Mouse (Mus musculus) small intestine, adult 2 months (tissue): Measurements from ENCODE around the gene Tgds. TPM values are rescaled to one million over a fixed set of nuclear protein-coding genes. Genes with fewer than 3 reads are reported as not detected.

ENCODE experiments used
- H3K27ac ChIP-seq: fragments of 200-500 bp; 2 replicates; pipeline ENCODE4 v1.5.1; 2012; ENCODE audit warnings: low read depth, low read length, control low read depth, inconsistent platforms; ENCODE audit not compliant: insufficient read depth
- H3K27me3 ChIP-seq: fragments of 200-500 bp; 2 replicates; pipeline ENCODE4 v1.6.1; 2012; ENCODE audit warnings: mild to moderate bottlenecking, moderate library complexity, low read length, inconsistent platforms; ENCODE audit not compliant: control insufficient read depth, insufficient read depth
- H3K36me3 ChIP-seq: fragments of 200-500 bp; 2 replicates; pipeline ENCODE4 v1.6.1; 2012; ENCODE audit warnings: mild to moderate bottlenecking, low read length, control low read depth, inconsistent platforms; ENCODE audit not compliant: control insufficient read depth, insufficient read depth
- H3K4me1 ChIP-seq: fragments of 200-500 bp; 2 replicates; pipeline ENCODE4 v1.6.1; 2012; ENCODE audit warnings: low read length, inconsistent platforms, mixed read lengths; ENCODE audit not compliant: control insufficient read depth, insufficient read depth, insufficient read length
- H3K4me3 ChIP-seq: fragments of 200-500 bp; 2 replicates; pipeline ENCODE4 v1.5.1; 2012; ENCODE audit warnings: low read depth, mild to moderate bottlenecking, control low read depth, inconsistent platforms, low read length, moderate library complexity
- CTCF ChIP-seq: fragments of 200-500 bp; IDR thresholded peaks from 2 replicates; pipeline ENCODE4 v1.5.1; 2012; ENCODE audit warnings: low read depth, mild to moderate bottlenecking, control low read depth, inconsistent platforms, low read length, moderate library complexity, mixed read lengths; ENCODE audit not compliant: insufficient replicate concordance, insufficient read length; ENCODE audit errors: extremely low read depth
- POLR2A ChIP-seq: fragments of 200-500 bp; IDR thresholded peaks from 2 replicates; pipeline ENCODE4 v1.6.1; 2012; ENCODE audit warnings: low read depth, mild to moderate bottlenecking, control low read depth, inconsistent platforms, low read length, moderate library complexity
- WGBS: fragments of 180-500 bp; shearing (Covaris S2); methylation state at CpG from one replicate; pipeline ENCODE4 v1.1.7; 2018; 5-methylcytosine and 5-hydroxymethylcytosine counted together
- polyA plus RNA-seq: library from polyadenylated mRNA; depleted of rRNA; stranded (reverse); fragments of >200 nt; gene quantifications from 2 replicates; pipeline ENCODE4 v1.2.3, GENCODE M21; 2012

Tgds gene
- polyA plus RNA-seq, 1 experiment, result 5.6 TPM

DNA sequence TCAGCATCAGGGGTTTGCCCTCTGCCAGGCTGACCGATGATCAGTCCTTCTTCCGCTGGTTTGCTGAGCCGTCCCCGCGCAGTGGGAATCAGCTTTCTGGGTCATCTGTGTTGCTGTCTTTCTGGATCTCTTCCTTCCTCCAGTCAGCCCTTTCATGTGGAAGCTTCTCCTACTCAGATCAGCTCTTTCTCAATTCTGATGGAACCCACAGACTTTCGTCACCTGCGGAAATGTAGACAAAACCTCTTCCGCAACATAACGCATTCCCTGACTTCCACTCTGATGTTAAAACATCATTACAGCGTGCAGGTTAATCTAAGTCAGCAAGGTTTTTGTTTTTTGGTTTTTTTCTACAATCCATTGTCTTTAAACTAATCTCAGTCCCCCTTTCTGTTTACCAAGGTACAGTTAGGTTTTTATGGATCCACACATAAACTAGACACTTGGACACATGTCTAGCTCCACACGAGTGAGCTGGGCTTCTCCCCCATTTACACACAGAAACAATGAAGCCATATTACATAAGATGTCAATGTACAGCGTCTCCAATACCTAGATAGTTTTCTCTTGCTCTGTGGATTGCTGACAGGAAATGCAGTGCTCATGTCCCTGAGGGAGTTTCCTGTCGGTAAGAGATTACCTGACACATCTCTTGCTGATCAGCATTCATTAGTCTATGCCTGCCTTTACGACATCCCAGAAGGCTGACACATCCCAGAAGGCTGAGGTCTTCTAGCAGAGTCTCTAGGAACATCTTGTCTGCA lies 31.1 kb downstream of the Tgds start:
- WGBS, result 83% methylated on average over 14 of the region's 14 CpGs
- Histone ChIP-seq H3K4me1 (no peaks in the 10 kb centered on the region), H3K27me3 (no peaks in the 10 kb centered on the region), H3K4me3 (no peak overlapping the region), H3K27ac (no peak overlapping the region), H3K36me3 (no peaks in the 10 kb centered on the region)
- no peak for TF ChIP-seq CTCF
- TF ChIP-seq POLR2A, result no peak

DNA sequence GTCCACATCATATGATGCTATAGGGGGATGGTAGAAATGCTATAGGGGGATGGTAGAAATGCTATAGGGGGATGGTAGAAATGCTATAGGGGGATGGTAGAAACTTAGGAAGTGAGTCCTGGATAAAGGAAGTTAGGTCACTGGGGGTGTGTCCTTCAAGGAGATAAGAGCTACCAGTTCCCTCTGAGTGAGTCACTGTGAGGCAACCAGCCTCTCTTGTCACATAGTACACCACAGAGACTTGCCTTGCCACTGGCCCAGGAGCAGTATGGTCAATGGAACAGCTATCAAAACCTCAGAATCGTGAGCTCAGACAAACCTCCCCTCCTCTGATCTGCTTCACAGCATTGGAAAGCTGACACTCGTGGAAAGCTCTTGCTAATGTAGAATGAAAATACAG lies 34.3 kb downstream of the Tgds start:
- no peak for TF ChIP-seq CTCF
- no peak for TF ChIP-seq POLR2A
- no peaks in the 10 kb centered on the region for H3K27me3 ChIP-seq

DNA sequence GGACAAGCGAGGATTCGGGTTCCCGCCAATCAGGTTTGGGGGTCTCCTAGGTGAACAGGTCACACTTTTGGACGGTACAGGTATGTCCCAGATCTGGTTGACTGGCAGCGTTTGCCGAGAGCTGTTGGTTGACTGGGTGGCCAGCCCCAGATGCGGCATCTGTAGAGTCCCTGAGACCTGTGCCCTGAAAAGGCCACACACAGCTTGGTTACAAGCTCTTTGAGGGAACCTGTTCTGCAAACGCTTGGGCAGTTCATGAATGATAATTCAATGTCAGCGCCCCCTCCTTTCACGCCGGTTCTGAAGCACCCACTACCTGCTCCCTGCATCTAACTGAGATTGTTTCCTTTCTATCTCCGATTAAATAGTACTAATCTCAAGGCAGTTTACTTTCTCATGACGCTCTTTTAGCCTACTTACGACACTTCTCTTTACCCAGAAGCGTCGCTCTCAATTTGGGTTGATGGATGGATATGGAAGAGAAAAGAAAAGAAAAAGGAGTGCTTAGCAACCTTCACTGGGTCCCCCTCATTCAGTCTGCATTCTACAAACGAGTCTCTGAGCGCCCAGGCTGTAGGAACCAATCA lies 42.7 kb downstream of the Tgds start:
- H3K27me3 ChIP-seq, result no peaks in the 10 kb centered on the region
- no peaks in the 10 kb centered on the region for H3K4me1 ChIP-seq
- WGBS, result 3% methylated on average over 18 of the region's 18 CpGs
- peak overlapping the region; percentile 30; the same call in 1 of the 2 replicates for H3K27ac ChIP-seq
- peak overlapping the region; percentile 96 for H3K4me3 ChIP-seq
- TF ChIP-seq POLR2A (no peak), CTCF (no peak)
- H3K36me3 ChIP-seq, result no peaks in the 10 kb centered on the region

More for the DNA sequence above, 34.3 kb downstream of the Tgds start:
- H3K36me3 ChIP-seq, result no peaks in the 10 kb centered on the region
- no peaks in the 10 kb centered on the region for H3K4me1 ChIP-seq
- no peak overlapping the region for H3K27ac ChIP-seq
- 30% methylated on average over 2 of the region's 2 CpGs for WGBS
- H3K4me3 ChIP-seq, result no peak overlapping the region

DNA sequence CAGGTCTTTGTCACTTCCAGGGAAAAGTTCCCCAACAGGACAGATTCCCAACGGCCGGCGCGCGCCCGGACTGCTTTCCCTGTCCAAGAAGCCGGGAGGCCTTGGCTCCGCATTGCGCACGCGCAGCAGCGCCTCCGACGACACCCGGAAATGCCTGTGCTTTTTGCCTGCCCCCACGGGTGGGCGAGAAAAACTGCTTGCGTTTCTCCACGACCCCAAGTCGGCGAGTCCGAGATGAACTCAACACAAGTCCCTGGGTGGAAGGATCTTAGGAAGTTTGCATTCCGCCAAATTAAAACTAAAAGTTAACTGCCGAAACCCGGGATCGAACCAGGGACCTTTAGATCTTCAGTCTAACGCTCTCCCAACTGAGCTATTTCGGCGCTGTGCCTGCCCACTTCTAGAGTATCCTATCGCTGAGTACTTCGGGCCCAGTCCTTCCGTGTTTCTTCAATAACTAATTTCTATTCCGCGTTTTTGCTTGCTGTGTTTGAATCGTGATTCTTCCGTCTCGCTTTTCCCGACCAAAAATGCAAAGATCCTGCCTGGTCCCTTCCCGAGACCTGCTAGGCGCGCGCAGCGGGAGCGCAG lies 43.2 kb downstream of the Tgds start:
- Histone ChIP-seq H3K4me1 (no peaks in the 10 kb centered on the region), H3K4me3 (peak overlapping the region; percentile 96), H3K27ac (peak overlapping the region; percentile 77), H3K36me3 (no peaks in the 10 kb centered on the region), H3K27me3 (no peaks in the 10 kb centered on the region)
- WGBS, result under 1% methylated on average over 44 of the region's 44 CpGs
- TF ChIP-seq POLR2A (no peak; the same call in 1 of the 2 replicates), CTCF (no peak)

DNA sequence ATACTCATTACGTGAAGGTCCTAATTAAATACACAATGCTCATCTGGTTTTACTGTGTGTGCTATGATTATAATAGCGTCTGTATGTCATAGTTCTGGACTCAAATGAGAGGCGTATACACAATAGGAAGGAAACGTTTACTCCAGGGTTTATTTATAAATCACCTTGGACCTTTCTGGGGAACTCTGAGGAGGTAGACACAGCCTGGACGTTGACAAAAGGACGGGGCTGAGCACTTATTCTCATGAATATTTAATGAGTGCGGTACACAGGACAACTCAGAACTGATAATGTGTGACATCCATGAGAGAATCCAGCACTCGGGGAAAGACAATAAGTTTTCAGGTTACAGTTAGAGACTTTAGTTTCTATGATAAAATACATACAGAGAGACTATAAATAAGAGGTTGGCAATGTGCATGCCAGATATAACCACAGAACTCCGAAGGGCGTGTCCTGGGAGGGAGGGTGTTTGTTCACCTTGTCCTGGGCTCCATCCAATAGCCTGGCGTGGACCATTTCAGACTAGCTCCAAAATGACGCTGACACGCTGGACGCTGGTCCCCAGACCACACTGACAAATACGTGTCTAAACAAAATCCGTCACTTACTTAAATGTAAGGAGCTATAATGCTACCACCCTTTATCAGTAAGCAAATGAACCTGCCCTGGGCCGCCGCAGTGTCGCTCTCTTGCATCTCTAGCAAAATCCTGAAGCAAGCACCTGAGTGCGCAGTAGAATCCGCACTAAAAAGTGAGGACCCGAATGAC lies 43.9 kb downstream of the Tgds start:
- Histone ChIP-seq H3K4me1 (no peaks in the 10 kb centered on the region), H3K27ac (peak overlapping the region; percentile 77; the same call in 1 of the 2 replicates), H3K4me3 (peak overlapping the region; percentile 96), H3K36me3 (no peaks in the 10 kb centered on the region), H3K27me3 (no peaks in the 10 kb centered on the region)
- TF ChIP-seq POLR2A (no peak), CTCF (no peak)
- WGBS, result 6% methylated on average over 22 of the region's 22 CpGs

DNA sequence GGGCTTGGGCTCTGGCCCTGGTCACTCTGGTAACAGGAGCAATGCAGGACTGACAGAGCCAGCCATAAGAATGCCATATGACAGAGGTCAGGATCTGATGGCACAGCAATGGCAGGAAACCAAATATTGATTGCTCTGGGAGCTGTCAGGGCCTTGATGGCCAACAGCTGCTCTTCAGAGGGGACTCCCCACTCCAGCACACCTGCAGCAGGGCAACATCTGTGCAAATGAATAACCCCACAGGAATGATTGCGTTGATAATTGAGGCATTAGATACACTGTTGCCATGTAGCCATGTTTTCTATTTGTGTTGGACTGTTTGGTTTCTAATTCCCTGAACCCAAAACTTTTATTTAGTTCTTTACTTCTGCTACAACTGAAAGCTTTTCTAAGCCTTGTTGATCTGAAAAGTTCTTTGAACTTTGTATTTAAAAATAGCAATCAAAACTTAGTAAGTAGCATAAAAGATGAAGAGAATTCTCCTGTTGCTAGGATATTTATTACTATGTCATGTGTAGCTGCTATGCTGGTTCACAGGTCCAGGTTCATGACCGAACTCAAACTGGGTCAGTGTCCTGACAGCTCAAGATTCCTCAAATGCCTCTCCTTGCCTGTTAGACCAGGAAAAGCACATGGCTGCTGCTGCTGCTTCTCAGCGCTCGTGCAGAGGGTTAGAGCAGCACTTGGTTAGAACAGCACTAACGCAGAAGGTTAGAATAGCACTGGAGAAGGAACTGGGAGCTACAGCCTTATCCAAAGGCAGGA lies 46.1 kb downstream of the Tgds start:
- WGBS, result 52% methylated on average over 5 of the region's 5 CpGs
- no peaks in the 10 kb centered on the region for H3K4me1 ChIP-seq
- H3K4me3 ChIP-seq, result no peak overlapping the region

More for the DNA sequence above, 46.1 kb downstream of the Tgds start:
- no peak for TF ChIP-seq CTCF
- no peak for TF ChIP-seq POLR2A
- Histone ChIP-seq H3K36me3 (no peaks in the 10 kb centered on the region), H3K27ac (no peak overlapping the region), H3K27me3 (no peaks in the 10 kb centered on the region)
